Mouse (Mus musculus): ENCODE data around the gene Krt72. TPM values are rescaled to one million over a fixed set of nuclear protein-coding genes. Genes with fewer than 3 reads are reported as not detected.

Krt72 gene
- polyA plus RNA-seq (2015; fragmentation: Nextera tagmentation; extraction: Ambion mirVana), result not detected in 2 replicates

GRCm38 (mm10) chr15:101786360-101786759 is at the start of gene Krt72:
TSS of gene Krt72 (minus strand) at chr15:101786460.

GRCm38 (mm10) chr15:101817875-101818274 is 31.6 kb upstream of the Krt72 start, which contains the start of gene Krt2:
TSS of gene Krt2 (minus strand) at chr15:101818169.

GRCm38 (mm10) chr15:101802296-101802835 is 16.1 kb upstream of the Krt72 start, which contains the start of gene Krt73:
TSS of gene Krt73 (minus strand) at chr15:101802346.

GRCm38 (mm10) chr15:101742711-101743110 is 43.5 kb downstream of the Krt72 start, which contains the start of gene Krt71:
TSS of gene Krt71 (minus strand) at chr15:101743109.

Other genes with a start within 250 kb of the Krt72 start
- gene Krt82, start 235.8 kb downstream of the Krt72 start, polyA plus RNA-seq (2015; fragmentation: Nextera tagmentation; extraction: Ambion mirVana), result not detected in 2 replicates
- gene Krt90, start 223.5 kb downstream of the Krt72 start, polyA plus RNA-seq (2015; fragmentation: Nextera tagmentation; extraction: Ambion mirVana), result not detected in 2 replicates
- gene Krt75, start 212.6 kb downstream of the Krt72 start, polyA plus RNA-seq (2015; fragmentation: Nextera tagmentation; extraction: Ambion mirVana), result not detected in 2 replicates
- gene Gm5414, start 158.3 kb downstream of the Krt72 start, polyA plus RNA-seq (2015; fragmentation: Nextera tagmentation; extraction: Ambion mirVana), result not detected in 2 replicates
- not detected in 2 replicates for gene Gm5478, start 139.1 kb downstream of the Krt72 start, polyA plus RNA-seq (2015; fragmentation: Nextera tagmentation; extraction: Ambion mirVana)
- not detected in 2 replicates for gene Krt6b, start 106.2 kb downstream of the Krt72 start, polyA plus RNA-seq (2015; fragmentation: Nextera tagmentation; extraction: Ambion mirVana)
- not detected in 2 replicates for gene Krt6a, start 92.2 kb downstream of the Krt72 start, polyA plus RNA-seq (2015; fragmentation: Nextera tagmentation; extraction: Ambion mirVana)
- 40.5 TPM in 1 of 2 replicates, not detected in the other for gene Krt5, start 73.6 kb downstream of the Krt72 start, polyA plus RNA-seq (2015; fragmentation: Nextera tagmentation; extraction: Ambion mirVana)
- not detected in 2 replicates for gene Krt71, start 43.4 kb downstream of the Krt72 start, polyA plus RNA-seq (2015; fragmentation: Nextera tagmentation; extraction: Ambion mirVana)
- not detected in 2 replicates for gene Krt73, start 15.9 kb upstream of the Krt72 start, polyA plus RNA-seq (2015; fragmentation: Nextera tagmentation; extraction: Ambion mirVana)
- not detected in 2 replicates for gene Krt2, start 31.7 kb upstream of the Krt72 start, polyA plus RNA-seq (2015; fragmentation: Nextera tagmentation; extraction: Ambion mirVana)
- 0.32 and 192 TPM in 2 replicates for gene Krt1, start 64.3 kb upstream of the Krt72 start, polyA plus RNA-seq (2015; fragmentation: Nextera tagmentation; extraction: Ambion mirVana)
- gene Krt77, start 83.2 kb upstream of the Krt72 start, polyA plus RNA-seq (2015; fragmentation: Nextera tagmentation; extraction: Ambion mirVana), result 0.88 TPM in 1 of 2 replicates, not detected in the other
- gene Krt76, start 106.5 kb upstream of the Krt72 start, polyA plus RNA-seq (2015; fragmentation: Nextera tagmentation; extraction: Ambion mirVana), result not detected in 2 replicates
- 0.51 and 0.82 TPM in 2 replicates for gene Krt4, start 138.3 kb upstream of the Krt72 start, polyA plus RNA-seq (2015; fragmentation: Nextera tagmentation; extraction: Ambion mirVana)
- 2.4 TPM in 1 of 2 replicates, not detected in the other for gene Krt79, start 153.9 kb upstream of the Krt72 start, polyA plus RNA-seq (2015; fragmentation: Nextera tagmentation; extraction: Ambion mirVana)
- gene Krt78, start 167.8 kb upstream of the Krt72 start, polyA plus RNA-seq (2015; fragmentation: Nextera tagmentation; extraction: Ambion mirVana), result 2.5 TPM in 1 of 2 replicates, not detected in the other
- 9.9 and 10.8 TPM in 2 replicates for gene Krt8, start 218.0 kb upstream of the Krt72 start, polyA plus RNA-seq (2015; fragmentation: Nextera tagmentation; extraction: Ambion mirVana)
- gene Krt18, start 241.7 kb upstream of the Krt72 start, polyA plus RNA-seq (2015; fragmentation: Nextera tagmentation; extraction: Ambion mirVana), result 5.0 and 6.7 TPM in 2 replicates